Mouse (Mus musculus) liver, embryonic 16.5 days (tissue): Measurements from ENCODE around the gene Wnt5a. TPM values are rescaled to one million over a fixed set of nuclear protein-coding genes. Genes with fewer than 3 reads are reported as not detected.

ENCODE experiments used
- ATAC-seq: fragments of 200-750 bp; cut with Nextera tagmentation; 2 replicates; pipeline ENCODE4 v1.8.0; 2017; ENCODE audit warnings: low read depth, mild to moderate bottlenecking, moderate number of reproducible peaks, moderate library complexity
- H3K27ac ChIP-seq: fragments of 300-500 bp; sonication (generic); 2 replicates; pipeline ENCODE4 v1.5.1; 2014; ENCODE audit warnings: mild to moderate bottlenecking, low read length
- H3K27me3 ChIP-seq: fragments of 300-500 bp; sonication (generic); 2 replicates; pipeline ENCODE4 v1.6.1; 2014; ENCODE audit warnings: low read depth, low read length, mixed read lengths; ENCODE audit not compliant: control insufficient read depth, insufficient read depth
- H3K36me3 ChIP-seq: fragments of 300-500 bp; sonication (generic); 2 replicates; pipeline ENCODE4 v1.6.1; 2014; ENCODE audit warnings: mild to moderate bottlenecking; ENCODE audit not compliant: control insufficient read depth, insufficient read depth
- H3K4me1 ChIP-seq: fragments of 300-500 bp; sonication (generic); 2 replicates; pipeline ENCODE4 v1.6.1; 2014; ENCODE audit warnings: low read depth, low read length, mixed read lengths; ENCODE audit not compliant: control insufficient read depth
- H3K4me2 ChIP-seq: fragments of 300-500 bp; sonication (generic); 2 replicates; pipeline ENCODE4 v1.6.1; 2014; ENCODE audit warnings: low read depth, low read length, mixed read lengths
- H3K4me3 ChIP-seq: fragments of 300-500 bp; sonication (generic); 2 replicates; pipeline ENCODE4 v1.5.1; 2014; ENCODE audit warnings: low read depth, mild to moderate bottlenecking, low read length
- H3K9ac ChIP-seq: fragments of 300-500 bp; sonication (generic); 2 replicates; pipeline ENCODE4 v1.6.1; 2014; ENCODE audit warnings: low read depth, low read length
- H3K9me3 ChIP-seq: fragments of 300-500 bp; sonication (generic); replicated peaks from 2 replicates; pipeline ENCODE4 v1.6.1; 2016; ENCODE audit warnings: low read length; ENCODE audit not compliant: control insufficient read depth
- WGBS: fragments of 180-500 bp; shearing (Covaris S2); extraction: QIAGEN DNeasy Blood & Tissue Kit; methylation state at CpG from one replicate; pipeline ENCODE4 v1.1.7; 2014; ENCODE audit not compliant: insufficient replicate concordance; 5-methylcytosine and 5-hydroxymethylcytosine counted together
- polyA plus RNA-seq: library from polyadenylated mRNA; unstranded; fragments of >200 nt; fragmentation: Nextera tagmentation; extraction: Ambion mirVana; gene quantifications from 2 replicates; pipeline ENCODE4 v1.2.1, GENCODE M21; 2015

Wnt5a gene
- polyA plus RNA-seq: 0.15 and 0.19 TPM in 2 replicates

GRCm38 (mm10) chr14:28504101-28505050, at the start of gene Wnt5a:
TSS of gene Wnt5a (plus strand) at chr14:28504750.
- no peak for ATAC-seq
- Histone ChIP-seq H3K27me3 (peaks cover 66% of the 10 kb centered on the region), H3K4me2 (peak within 1 kb of the TSS; percentile 60), H3K36me3 (no peaks in the 10 kb centered on the region), H3K27ac (no peak within 1 kb of the TSS), H3K4me1 (no peaks in the 10 kb centered on the region), H3K4me3 (peak within 1 kb of the TSS; percentile 54), H3K9ac (no peak within 1 kb of the TSS), H3K9me3 (no peaks in the 10 kb centered on the region)
- WGBS: 2% methylated on average over 52 of the region's 53 CpGs

- 37% methylated on average over 7 of the region's 7 CpGs for WGBS
- no peak overlapping the region for H3K27ac ChIP-seq
- H3K9ac ChIP-seq: no peak overlapping the region
- no peaks in the 10 kb centered on the region for H3K9me3 ChIP-seq
- no peak overlapping the region for H3K4me3 ChIP-seq
- H3K4me2 ChIP-seq: no peak overlapping the region
- no peaks in the 10 kb centered on the region for H3K36me3 ChIP-seq
- H3K4me1 ChIP-seq: no peaks in the 10 kb centered on the region
- no peak for ATAC-seq
- H3K27me3 ChIP-seq: no peaks in the 10 kb centered on the region
Measured at GRCm38 (mm10) chr14:28456372-28457076, 48.0 kb upstream of the Wnt5a start.

- Histone ChIP-seq H3K36me3 (no peaks in the 10 kb centered on the region), H3K9ac (no peak overlapping the region), H3K4me2 (no peak overlapping the region), H3K9me3 (no peaks in the 10 kb centered on the region), H3K27me3 (no peaks in the 10 kb centered on the region), H3K27ac (no peak overlapping the region), H3K4me1 (no peaks in the 10 kb centered on the region), H3K4me3 (no peak overlapping the region)
- 48% methylated on average over 3 of the region's 3 CpGs for WGBS
- no peak for ATAC-seq
Measured at GRCm38 (mm10) chr14:28457428-28457827, 47.1 kb upstream of the Wnt5a start.

GRCm38 (mm10) chr14:28467956-28468355, 36.6 kb upstream of the Wnt5a start:
- Histone ChIP-seq H3K4me1 (no peaks in the 10 kb centered on the region), H3K36me3 (no peaks in the 10 kb centered on the region), H3K9me3 (no peaks in the 10 kb centered on the region), H3K4me2 (no peak overlapping the region), H3K27ac (no peak overlapping the region), H3K4me3 (no peak overlapping the region), H3K27me3 (no peaks in the 10 kb centered on the region), H3K9ac (no peak overlapping the region)
- no peak for ATAC-seq
- WGBS: 77% methylated on average over 5 of the region's 5 CpGs

GRCm38 (mm10) chr14:28469696-28470095, 34.9 kb upstream of the Wnt5a start:
- WGBS: 38% methylated on average over 4 of the region's 4 CpGs

GRCm38 (mm10) chr14:28470212-28470611, 34.3 kb upstream of the Wnt5a start:
- Histone ChIP-seq H3K27ac (no peak overlapping the region), H3K36me3 (no peaks in the 10 kb centered on the region), H3K9ac (no peak overlapping the region), H3K27me3 (no peaks in the 10 kb centered on the region), H3K4me2 (no peak overlapping the region), H3K9me3 (no peaks in the 10 kb centered on the region), H3K4me1 (no peaks in the 10 kb centered on the region), H3K4me3 (no peak overlapping the region)
- no peak for ATAC-seq
- WGBS: 52% methylated on average over 6 of the region's 6 CpGs

More at GRCm38 (mm10) chr14:28469696-28470095, 34.9 kb upstream of the Wnt5a start:
- H3K9me3 ChIP-seq: no peaks in the 10 kb centered on the region
- no peak overlapping the region for H3K9ac ChIP-seq
- ATAC-seq: no peak
- H3K27ac ChIP-seq: no peak overlapping the region
- no peaks in the 10 kb centered on the region for H3K36me3 ChIP-seq
- no peak overlapping the region for H3K4me3 ChIP-seq
- no peaks in the 10 kb centered on the region for H3K27me3 ChIP-seq
- no peaks in the 10 kb centered on the region for H3K4me1 ChIP-seq
- H3K4me2 ChIP-seq: no peak overlapping the region

GRCm38 (mm10) chr14:28475012-28475411, 29.5 kb upstream of the Wnt5a start:
- 51% methylated on average over 3 of the region's 3 CpGs for WGBS
- no peak overlapping the region for H3K9ac ChIP-seq
- no peaks in the 10 kb centered on the region for H3K4me1 ChIP-seq

GRCm38 (mm10) chr14:28475421-28475820, 29.1 kb upstream of the Wnt5a start:
- Histone ChIP-seq H3K9me3 (no peaks in the 10 kb centered on the region), H3K9ac (no peak overlapping the region), H3K4me1 (no peaks in the 10 kb centered on the region), H3K36me3 (no peaks in the 10 kb centered on the region), H3K27ac (no peak overlapping the region), H3K4me2 (no peak overlapping the region), H3K4me3 (no peak overlapping the region), H3K27me3 (no peaks in the 10 kb centered on the region)
- 32% methylated on average over 7 of the region's 7 CpGs for WGBS
- no peak for ATAC-seq

More at GRCm38 (mm10) chr14:28475012-28475411, 29.5 kb upstream of the Wnt5a start:
- no peak overlapping the region for H3K27ac ChIP-seq
- H3K9me3 ChIP-seq: no peaks in the 10 kb centered on the region
- no peak overlapping the region for H3K4me2 ChIP-seq
- H3K27me3 ChIP-seq: no peaks in the 10 kb centered on the region
- no peak overlapping the region for H3K4me3 ChIP-seq
- no peak for ATAC-seq
- no peaks in the 10 kb centered on the region for H3K36me3 ChIP-seq

GRCm38 (mm10) chr14:28476746-28477145, 27.8 kb upstream of the Wnt5a start:
- ATAC-seq: no peak
- Histone ChIP-seq H3K4me3 (no peak overlapping the region), H3K27ac (no peak overlapping the region), H3K4me2 (no peak overlapping the region), H3K36me3 (no peaks in the 10 kb centered on the region), H3K4me1 (no peaks in the 10 kb centered on the region), H3K9me3 (no peaks in the 10 kb centered on the region), H3K9ac (no peak overlapping the region), H3K27me3 (no peaks in the 10 kb centered on the region)
- 66% methylated on average over 3 of the region's 3 CpGs for WGBS
